In genomic region chr10:117449416-117450239, GRCm38 (mm10) we compare ENCODE assay signal across 23 mouse cellular contexts.
DNase-seq lines count a peak whose midpoint lies in the region; ATAC-seq lines count a peak whose summit lies in the region.
"Had no signal": no experiment of that assay in that cellular context is flagged by ENCODE, and none has a peak within 500 bp of the region (broad histone marks: within the 10 kb centered on the region; RNA-seq: fewer than 3 reads in every experiment).

No protein-coding gene starts in this region.

- no peaks in the 10 kb centered on the region for H3K36me3 ChIP-seq in splenic B cell, adult 2 months (ENCODE audit: control insufficient read depth, insufficient read depth, low read length, poor library complexity, severe bottlenecking)
- H3K36me3 ChIP-seq: G1E; heart, embryonic 13.5 days; limb, embryonic 10.5 days had no signal

- DNase-seq in heart, adult 11 months = peak; percentile 40
- no peak for DNase-seq in heart, adult 8-10 months (ENCODE audit: low spot score)
- DNase-seq in A20 (ENCODE audit: low read depth, low spot score) = peak; percentile 71
- DNase-seq in splenic B cell, adult 2 months (ENCODE audit: low read depth, low spot score) = peak; percentile 68
- no peak for DNase-seq in cerebellum, postnatal 36 days
- DNase-seq in heart, adult 9 months (ENCODE audit: low spot score in 2 of 2) = no peak
- DNase-seq in cerebellum, adult 18-20 months = no peak
- DNase-seq: adrenal gland, adult 8-10 months; cerebellum, adult 11-12 months; cerebellum, postnatal 14 days; gastrocnemius, adult 2 months; heart, postnatal 14 days; kidney, adult 8-10 months; kidney, postnatal 10 days; retina, postnatal 1 day had no signal

- no peaks in the 10 kb centered on the region for H3K27me3 ChIP-seq in splenic B cell, adult 2 months (ENCODE audit: control insufficient read depth, insufficient read depth, low read length, poor library complexity, severe bottlenecking)
- H3K27me3 ChIP-seq: CH12.LX; forebrain, embryonic 13.5 days; heart, embryonic 13.5 days; Patski had no signal

- peak; percentile 86 for ATAC-seq in megakaryocyte, adult 5-6 weeks (ENCODE audit: poor library complexity, severe bottlenecking)
- ATAC-seq: forebrain, embryonic 13.5 days; lung, postnatal 0 days; Patski had no signal

Comparison
In these comparisons a context has a peak if more than half of its experiments do, and no peak if none do; other contexts are left out.
1. DNase-seq: peak in heart, adult 11 months (single experiment), A20 (single experiment) and splenic B cell, adult 2 months (single experiment); none in heart, adult 8-10 months (single experiment), cerebellum, postnatal 36 days (0 of 2), heart, adult 9 months (0 of 2) and cerebellum, adult 18-20 months (0 of 2).